Mouse (Mus musculus) midbrain, embryonic 10.5 days (tissue): ENCODE results near the gene Sigmar1. TPM values are rescaled to one million over a fixed set of nuclear protein-coding genes. Genes with fewer than 3 reads are reported as not detected.
"Not testable (repeated sequence)": the region's sequence is repeated elsewhere in the genome, so short reads cannot be mapped to it uniquely, and the experiment has no call there.

ENCODE experiments used
- DNase-seq: peaks from one replicate; pipeline ENCODE4 v3.0.0-alpha.2; 2017; ENCODE audit warnings: low spot score
- H3K27ac ChIP-seq: fragments of 300-500 bp; sonication (generic); replicated peaks from 2 replicates; pipeline ENCODE4 v1.5.1; 2016; ENCODE audit warnings: mild to moderate bottlenecking
- H3K27me3 ChIP-seq: fragments of 300-500 bp; sonication (generic); 2 replicates; pipeline ENCODE4 v1.6.1; 2016; ENCODE audit warnings: low read depth, mild to moderate bottlenecking; ENCODE audit not compliant: poor library complexity, severe bottlenecking
- H3K36me3 ChIP-seq: fragments of 300-500 bp; sonication (generic); 2 replicates; pipeline ENCODE4 v1.6.1; 2016; ENCODE audit warnings: mild to moderate bottlenecking, moderate library complexity
- H3K4me1 ChIP-seq: fragments of 300-500 bp; sonication (generic); 2 replicates; pipeline ENCODE4 v1.6.1; 2016
- H3K4me3 ChIP-seq: fragments of 300-500 bp; sonication (generic); 2 replicates; pipeline ENCODE4 v1.5.1; 2016; ENCODE audit warnings: mild to moderate bottlenecking, moderate library complexity
- H3K9me3 ChIP-seq: fragments of 300-500 bp; sonication (generic); replicated peaks from 2 replicates; pipeline ENCODE4 v1.6.1; 2016; ENCODE audit warnings: mild to moderate bottlenecking
- WGBS: fragments of 180-500 bp; shearing (Covaris S2); methylation state at CpG from one replicate; pipeline ENCODE4 v1.1.7; 2016; 5-methylcytosine and 5-hydroxymethylcytosine counted together
- polyA plus RNA-seq: library from polyadenylated mRNA; unstranded; fragments of >200 nt; fragmentation: Nextera tagmentation; extraction: Ambion mirVana; gene quantifications from 2 replicates; pipeline ENCODE4 v1.2.1, GENCODE M21; 2016

Sigmar1 gene
- polyA plus RNA-seq, 1 experiment from 2014 or later: 96.3 TPM

- peak; percentile 90 for DNase-seq
- WGBS: under 1% methylated on average over 61 of the region's 61 CpGs
- H3K9me3 ChIP-seq: no peaks in the 10 kb centered on the region
- H3K27me3 ChIP-seq: no peaks in the 10 kb centered on the region
- peaks cover 45% of the 10 kb centered on the region for H3K4me1 ChIP-seq
- peaks cover 57% of the 10 kb centered on the region for H3K36me3 ChIP-seq
- peak within 1 kb of the TSS; percentile 70 for H3K4me3 ChIP-seq
- H3K27ac ChIP-seq: peak within 1 kb of the TSS; percentile 92
These were observed 42.5 kb downstream of the Sigmar1 start, which contains the start of gene Rpp25l for GRCm38 (mm10) chr4:41713197-41714067. TSS of gene Rpp25l (minus strand) at chr4:41713534.

GRCm38 (mm10) chr4:41712421-41713196 lies 43.3 kb downstream of the Sigmar1 start:
- Histone ChIP-seq H3K9me3 (no peaks in the 10 kb centered on the region), H3K36me3 (peaks cover 49% of the 10 kb centered on the region), H3K4me1 (peaks cover 52% of the 10 kb centered on the region), H3K27ac (peak overlapping the region; percentile 92), H3K27me3 (no peaks in the 10 kb centered on the region), H3K4me3 (peak overlapping the region; percentile 70)
- 58% methylated on average over 31 of the region's 31 CpGs for WGBS
- no peak for DNase-seq

- peak overlapping the region; percentile 92 for H3K27ac ChIP-seq
- no peaks in the 10 kb centered on the region for H3K9me3 ChIP-seq
- WGBS: 84% methylated on average over 16 of the region's 16 CpGs
- no peaks in the 10 kb centered on the region for H3K27me3 ChIP-seq
- H3K4me1 ChIP-seq: peaks cover 60% of the 10 kb centered on the region
- peaks cover 42% of the 10 kb centered on the region for H3K36me3 ChIP-seq
- H3K4me3 ChIP-seq: peak overlapping the region; percentile 70
- DNase-seq: no peak
These were observed 44.1 kb downstream of the Sigmar1 start for GRCm38 (mm10) chr4:41711705-41712375.

GRCm38 (mm10) chr4:41710229-41710628 lies 45.7 kb downstream of the Sigmar1 start:
- H3K27ac ChIP-seq: no peak overlapping the region
- H3K36me3 ChIP-seq: peaks cover 28% of the 10 kb centered on the region
- peaks cover 64% of the 10 kb centered on the region for H3K4me1 ChIP-seq
- WGBS: 70% methylated on average over 4 of the region's 4 CpGs
- H3K27me3 ChIP-seq: peaks cover 15% of the 10 kb centered on the region
- no peaks in the 10 kb centered on the region for H3K9me3 ChIP-seq
- DNase-seq: no peak
- H3K4me3 ChIP-seq: no peak overlapping the region

GRCm38 (mm10) chr4:41708192-41708745 lies 47.7 kb downstream of the Sigmar1 start:
- H3K9me3 ChIP-seq: no peaks in the 10 kb centered on the region
- peaks cover 23% of the 10 kb centered on the region for H3K36me3 ChIP-seq
- H3K4me3 ChIP-seq: no peak overlapping the region
- peaks cover 63% of the 10 kb centered on the region for H3K4me1 ChIP-seq
- H3K27me3 ChIP-seq: peaks cover 30% of the 10 kb centered on the region
- no peak overlapping the region for H3K27ac ChIP-seq
- 48% methylated on average over 8 of the region's 8 CpGs for WGBS
- no peak for DNase-seq

GRCm38 (mm10) chr4:41707011-41707535 lies 48.9 kb downstream of the Sigmar1 start:
- Histone ChIP-seq H3K4me3 (peak overlapping the region; percentile 30), H3K36me3 (peaks cover 18% of the 10 kb centered on the region), H3K27me3 (peaks cover 30% of the 10 kb centered on the region), H3K4me1 (peaks cover 54% of the 10 kb centered on the region), H3K27ac (peak overlapping the region; percentile 20; the same call in 1 of the 2 replicates), H3K9me3 (no peaks in the 10 kb centered on the region)
- DNase-seq: peak; percentile 77
- 3% methylated on average over 13 of the region's 13 CpGs for WGBS

- H3K4me3 ChIP-seq: 0 out of 2 replicates have a peak overlapping the region, but pooled peaks have one; percentile 30
- no peak overlapping the region; the same call in 1 of the 2 replicates for H3K27ac ChIP-seq
- no peaks in the 10 kb centered on the region for H3K9me3 ChIP-seq
- WGBS: 77% methylated on average over 19 of the region's 19 CpGs
- peaks cover 9% of the 10 kb centered on the region for H3K36me3 ChIP-seq
- peaks cover 30% of the 10 kb centered on the region for H3K27me3 ChIP-seq
- DNase-seq: no peak
- peaks cover 45% of the 10 kb centered on the region for H3K4me1 ChIP-seq
These were observed 49.8 kb downstream of the Sigmar1 start for GRCm38 (mm10) chr4:41705922-41706754.

- H3K36me3 ChIP-seq: no peaks in the 10 kb centered on the region
- H3K9me3 ChIP-seq: no peaks in the 10 kb centered on the region
- no peak overlapping the region for H3K27ac ChIP-seq
- peaks cover 30% of the 10 kb centered on the region for H3K27me3 ChIP-seq
- no peak overlapping the region for H3K4me3 ChIP-seq
- no peak for DNase-seq
- WGBS: 15% methylated on average over 5 of the region's 5 CpGs
- H3K4me1 ChIP-seq: peaks cover 40% of the 10 kb centered on the region
These were observed 51.3 kb downstream of the Sigmar1 start for GRCm38 (mm10) chr4:41704651-41705050.

GRCm38 (mm10) chr4:41702226-41702625 lies 53.7 kb downstream of the Sigmar1 start:
- DNase-seq: not testable (repeated sequence)
- WGBS: 70% methylated on average over 2 of the region's 2 CpGs

GRCm38 (mm10) chr4:41700224-41700623 lies 55.7 kb downstream of the Sigmar1 start:
- Histone ChIP-seq H3K4me1 (peaks cover 20% of the 10 kb centered on the region), H3K27me3 (peaks cover 26% of the 10 kb centered on the region)
- DNase-seq, H3K9me3 ChIP-seq, H3K27ac ChIP-seq, H3K4me3 ChIP-seq, H3K36me3 ChIP-seq: not testable (repeated sequence)
- WGBS: 82% methylated on average over 5 of the region's 8 CpGs

More at GRCm38 (mm10) chr4:41702226-41702625, 53.7 kb downstream of the Sigmar1 start:
- Histone ChIP-seq H3K4me1 (peaks cover 27% of the 10 kb centered on the region), H3K27me3 (peaks cover 42% of the 10 kb centered on the region)
- H3K27ac ChIP-seq, H3K4me3 ChIP-seq, H3K36me3 ChIP-seq, H3K9me3 ChIP-seq: not testable (repeated sequence)

- WGBS: 81% methylated on average over 10 of the region's 10 CpGs
- not testable (repeated sequence) for H3K36me3 ChIP-seq, DNase-seq, H3K4me3 ChIP-seq, H3K27ac ChIP-seq, H3K9me3 ChIP-seq
- Histone ChIP-seq H3K27me3 (peaks cover 22% of the 10 kb centered on the region), H3K4me1 (peaks cover 18% of the 10 kb centered on the region)
These were observed 56.2 kb downstream of the Sigmar1 start, which contains the start of gene Il11ra1 for GRCm38 (mm10) chr4:41699783-41700182. TSS of gene Il11ra1 (plus strand) at chr4:41699989.
